Mouse (Mus musculus) adrenal gland, adult (tissue): ENCODE measurements around the gene Gm11273.
"Not testable (repeated sequence)": the region's sequence is repeated elsewhere in the genome, so short reads cannot be mapped to it uniquely, and the experiment has no call there.

Experiments
- DNase-seq, 2 experiments: peaks; one replicate each; pipeline ENCODE4 v3.0.0; 2022 to 2023; ENCODE audit warnings: low spot score in 1 of 2; ENCODE audit not compliant: inconsistent age in 2 of 2

The Gm11273 gene

GRCm38 (mm10) chr13:21501182-21501581 lies at the start of gene Gm11273:
Gm11273 (minus strand) TSS chr13:21501418.
- not testable (repeated sequence) for DNase-seq

- DNase-seq, result no peak
Observed at GRCm38 (mm10) chr13:21550416-21551110, 49.3 kb upstream of the Gm11273 start.

GRCm38 (mm10) chr13:21549487-21549886 lies 48.3 kb upstream of the Gm11273 start:
- no peak for DNase-seq

- DNase-seq, result no peak
Observed at GRCm38 (mm10) chr13:21542708-21543107, 41.5 kb upstream of the Gm11273 start, which contains the start of gene Olfr1366. Olfr1366 (minus strand) TSS chr13:21542808.

- peak; percentile 91 to 98 for DNase-seq
Observed at GRCm38 (mm10) chr13:21530781-21531201, 29.6 kb upstream of the Gm11273 start, which contains the start of gene Zkscan8. Zkscan8 (minus strand) TSS chr13:21531120.

- DNase-seq, result peak in 1 of 2 experiments; percentile 25
Observed at GRCm38 (mm10) chr13:21530136-21530535, 28.9 kb upstream of the Gm11273 start.

GRCm38 (mm10) chr13:21506221-21506649 lies 5.0 kb upstream of the Gm11273 start:
- DNase-seq, result peak; percentile 84 to 97

GRCm38 (mm10) chr13:21502296-21502695 lies 1.1 kb upstream of the Gm11273 start:
- DNase-seq, result no peak

GRCm38 (mm10) chr13:21495080-21495479 lies 6.1 kb downstream of the Gm11273 start, which contains the start of gene AK157302:
AK157302 (plus strand) TSS chr13:21495223.
- peak in 1 of 2 experiments; percentile 18 for DNase-seq

GRCm38 (mm10) chr13:21492847-21493246 lies 8.4 kb downstream of the Gm11273 start:
- peak; percentile 13 to 77 for DNase-seq

- DNase-seq, result no peak
Observed at GRCm38 (mm10) chr13:21486881-21487280, 14.3 kb downstream of the Gm11273 start.

GRCm38 (mm10) chr13:21478759-21479670 lies 22.2 kb downstream of the Gm11273 start, which contains the start of the genes Zkscan4 and Gm10065:
Zkscan4 (plus strand) TSS chr13:21478907.
Gm10065 (minus strand) TSS chr13:21479441.
- DNase-seq, result peak; percentile 69 to 93

- no peak for DNase-seq
Observed at GRCm38 (mm10) chr13:21472427-21472826, 28.8 kb downstream of the Gm11273 start.

- DNase-seq, result no peak
Observed at GRCm38 (mm10) chr13:21469097-21469496, 32.1 kb downstream of the Gm11273 start.

GRCm38 (mm10) chr13:21468061-21469019 lies 32.9 kb downstream of the Gm11273 start, which contains the start of gene Nkapl:
Nkapl (minus strand) TSS chr13:21468509.
- peak; percentile 89 to 95 for DNase-seq

GRCm38 (mm10) chr13:21467336-21467735 lies 33.9 kb downstream of the Gm11273 start:
- DNase-seq, result no peak

- DNase-seq, result not testable (repeated sequence)
Observed at GRCm38 (mm10) chr13:21462516-21462915, 38.7 kb downstream of the Gm11273 start.

GRCm38 (mm10) chr13:21456347-21456746 lies 44.9 kb downstream of the Gm11273 start:
- no peak for DNase-seq

- DNase-seq, result no peak
Observed at GRCm38 (mm10) chr13:21454133-21454532, 47.1 kb downstream of the Gm11273 start.

- DNase-seq, result peak; percentile 88 to 97
Observed at GRCm38 (mm10) chr13:21453449-21453848, 47.8 kb downstream of the Gm11273 start, which contains the start of gene Zscan26. Zscan26 (minus strand) TSS chr13:21453730.
